Mouse (Mus musculus): ENCODE results near the gene Anks1b. TPM values are rescaled to one million over a fixed set of nuclear protein-coding genes. Genes with fewer than 3 reads are reported as not detected.

Gene Anks1b
- total and polyA plus RNA-seq, 3 experiments = 0.11 TPM; not detected in 2

DNA sequence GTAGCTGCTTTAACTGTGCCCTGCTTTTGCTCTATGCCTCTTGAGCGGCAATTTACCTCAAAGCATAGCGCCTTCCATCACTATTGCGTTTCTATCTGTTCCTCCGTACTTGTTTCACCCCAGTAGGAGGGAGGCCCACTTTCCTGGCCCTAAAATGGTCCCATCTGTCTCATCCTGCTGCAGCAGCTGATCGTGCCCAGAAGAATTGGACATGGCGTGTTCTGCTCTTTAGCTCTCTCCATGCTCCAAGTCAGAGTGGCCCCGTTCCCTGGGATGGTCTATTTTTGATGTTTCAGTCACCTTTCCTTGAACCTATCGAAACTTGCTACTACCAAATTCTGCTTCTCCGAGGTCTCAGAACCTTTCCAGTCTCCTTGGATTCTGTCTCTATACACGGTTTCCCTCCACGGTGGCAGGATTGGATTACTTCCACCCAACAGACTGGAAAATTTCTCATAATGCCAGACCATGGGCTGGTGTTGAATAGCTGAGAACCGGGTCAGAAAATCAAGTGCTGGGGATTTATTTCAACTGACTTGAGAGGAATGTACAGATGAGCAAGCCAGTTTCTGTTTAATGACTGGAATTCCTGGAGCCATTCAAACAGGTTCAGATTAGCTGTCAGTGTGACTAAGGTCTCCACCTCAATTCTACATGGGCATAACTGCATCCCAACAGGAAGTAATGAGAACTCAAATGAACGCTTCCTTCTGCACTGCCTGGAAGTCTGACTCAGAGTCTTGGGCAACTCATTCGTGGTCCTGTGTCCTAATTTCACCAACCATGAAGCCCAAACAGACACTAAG is 726.6 kb downstream of the Anks1b start:
- TF ChIP-seq POLR2AphosphoS5 (IDR thresholded peaks at IDR 0.05; ENCODE audit: insufficient replicate concordance, low read depth, low read length) = no peak
- no peak for TF ChIP-seq GATA2 (IDR thresholded peaks at IDR 0.05; ENCODE audit: borderline replicate concordance, low read depth, low read length)
- TF ChIP-seq CTCF (IDR thresholded peaks at IDR 0.05; ENCODE audit: low read depth, low read length) = no peak
- no peak for TF ChIP-seq GATA1 (IDR thresholded peaks at IDR 0.05; ENCODE audit: borderline replicate concordance, low read length)
- TF ChIP-seq TAL1 (conservative IDR thresholded peaks at IDR 0.05; ENCODE audit: low read depth, low read length) = no peak
- H3K36me3 ChIP-seq (replicated peaks) = no peaks in the 10 kb centered on the region
- H3K4me1 ChIP-seq (ENCODE audit: insufficient read depth, low read depth, low read length) = no peaks in the 10 kb centered on the region
- no peak for DNase-seq (ENCODE audit: low spot score)
- H3K27me3 ChIP-seq (ENCODE audit: insufficient read depth, low read length) = no peaks in the 10 kb centered on the region
- no peak overlapping the region for H3K4me3 ChIP-seq (ENCODE audit: low read depth, low read length)
- H3K9me3 ChIP-seq (replicated peaks) = peaks cover 39% of the 10 kb centered on the region
- ATAC-seq (ENCODE audit: extremely low read depth, insufficient number of reproducible peaks, low FRiP score, poor library complexity, severe bottlenecking) = no peak

DNA sequence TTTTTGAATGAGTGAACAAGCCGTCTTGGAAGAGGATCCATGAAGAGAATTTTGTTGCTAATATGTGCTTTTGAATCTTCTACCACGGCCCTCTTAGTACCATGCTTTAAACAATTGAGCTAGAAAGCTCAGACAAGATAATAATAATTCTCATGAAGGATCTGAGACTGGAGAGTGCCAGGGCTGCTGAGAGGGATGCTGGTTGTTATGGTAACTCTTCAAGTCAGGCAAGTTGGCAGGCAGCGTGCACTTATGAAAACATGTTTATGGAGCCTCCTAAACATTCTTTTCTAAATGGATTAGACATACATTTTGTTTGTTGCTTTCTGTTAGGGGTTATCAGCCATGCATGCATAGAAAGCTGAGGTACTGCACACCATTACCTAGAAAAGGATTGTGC is 734.3 kb downstream of the Anks1b start:
- TF ChIP-seq GATA1 (IDR thresholded peaks at IDR 0.05; ENCODE audit: borderline replicate concordance, low read length) (no peak), CTCF (IDR thresholded peaks at IDR 0.05; ENCODE audit: low read depth, low read length) (no peak), GATA2 (IDR thresholded peaks at IDR 0.05; ENCODE audit: borderline replicate concordance, low read depth, low read length) (no peak), POLR2AphosphoS5 (IDR thresholded peaks at IDR 0.05; ENCODE audit: insufficient replicate concordance, low read depth, low read length) (no peak), TAL1 (conservative IDR thresholded peaks at IDR 0.05; ENCODE audit: low read depth, low read length) (no peak)
- Histone ChIP-seq H3K4me3 (ENCODE audit: low read depth, low read length) (no peak overlapping the region), H3K36me3 (replicated peaks) (no peaks in the 10 kb centered on the region), H3K4me1 (ENCODE audit: insufficient read depth, low read depth, low read length) (no peaks in the 10 kb centered on the region), H3K9me3 (replicated peaks) (peaks cover 30% of the 10 kb centered on the region), H3K27me3 (ENCODE audit: insufficient read depth, low read length) (no peaks in the 10 kb centered on the region)
- no peak for DNase-seq (ENCODE audit: low spot score)
- ATAC-seq (ENCODE audit: extremely low read depth, insufficient number of reproducible peaks, low FRiP score, poor library complexity, severe bottlenecking) = no peak

DNA sequence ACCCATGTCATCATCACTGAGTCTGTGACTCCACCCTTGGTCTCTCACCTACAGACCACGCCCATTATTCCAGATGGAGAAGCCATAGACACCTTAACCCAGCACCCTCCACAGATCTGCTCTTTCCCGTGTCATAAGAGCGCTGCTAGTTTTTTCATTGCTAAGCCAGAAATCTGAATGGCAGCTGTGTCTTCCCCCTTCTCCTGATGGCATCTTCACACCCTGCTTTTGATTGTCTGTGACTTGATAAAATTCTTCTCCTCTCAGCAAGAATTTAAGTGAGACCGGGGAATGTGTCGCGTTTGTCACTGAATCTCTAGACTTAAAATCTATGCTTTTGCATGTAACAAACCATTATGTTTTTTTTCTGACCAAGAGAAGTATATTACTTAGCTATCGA is 736.1 kb downstream of the Anks1b start:
- no peak overlapping the region for H3K4me3 ChIP-seq (ENCODE audit: low read depth, low read length)
- H3K9me3 ChIP-seq (replicated peaks) = peaks cover 17% of the 10 kb centered on the region
- no peak for TF ChIP-seq POLR2AphosphoS5 (IDR thresholded peaks at IDR 0.05; ENCODE audit: insufficient replicate concordance, low read depth, low read length)
- no peak for TF ChIP-seq TAL1 (conservative IDR thresholded peaks at IDR 0.05; ENCODE audit: low read depth, low read length)
- no peak for TF ChIP-seq CTCF (IDR thresholded peaks at IDR 0.05; ENCODE audit: low read depth, low read length)
- TF ChIP-seq GATA2 (IDR thresholded peaks at IDR 0.05; ENCODE audit: borderline replicate concordance, low read depth, low read length) = no peak
- no peak for TF ChIP-seq GATA1 (IDR thresholded peaks at IDR 0.05; ENCODE audit: borderline replicate concordance, low read length)
- ATAC-seq (ENCODE audit: extremely low read depth, insufficient number of reproducible peaks, low FRiP score, poor library complexity, severe bottlenecking) (no peak), DNase-seq (ENCODE audit: low spot score) (no peak)
- no peaks in the 10 kb centered on the region for H3K4me1 ChIP-seq (ENCODE audit: insufficient read depth, low read depth, low read length)
- no peaks in the 10 kb centered on the region for H3K36me3 ChIP-seq (replicated peaks)
- H3K27me3 ChIP-seq (ENCODE audit: insufficient read depth, low read length) = no peaks in the 10 kb centered on the region

DNA sequence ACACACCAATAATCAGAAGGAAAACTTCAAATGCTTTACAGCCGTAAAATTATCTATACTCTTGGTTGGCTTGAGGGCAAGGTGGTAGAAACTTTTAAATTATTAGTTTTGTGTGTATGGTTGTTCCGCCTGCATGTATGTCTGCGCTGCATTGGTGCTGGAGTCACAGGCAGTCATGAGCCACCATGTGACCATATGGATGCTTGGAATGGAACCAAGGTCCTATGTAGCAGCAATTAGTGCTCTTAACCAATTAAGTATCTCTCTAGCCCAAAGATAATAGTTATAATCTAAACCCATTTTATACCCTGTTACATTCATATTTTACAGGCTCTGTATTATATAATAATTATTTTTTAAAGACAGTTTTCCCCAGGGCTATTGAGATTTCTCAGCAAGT is 739.7 kb downstream of the Anks1b start:
- Histone ChIP-seq H3K4me1 (ENCODE audit: insufficient read depth, low read depth, low read length) (no peaks in the 10 kb centered on the region), H3K36me3 (replicated peaks) (no peaks in the 10 kb centered on the region), H3K27me3 (ENCODE audit: insufficient read depth, low read length) (no peaks in the 10 kb centered on the region), H3K4me3 (ENCODE audit: low read depth, low read length) (no peak overlapping the region), H3K9me3 (replicated peaks) (peaks cover 20% of the 10 kb centered on the region)
- ATAC-seq (ENCODE audit: extremely low read depth, insufficient number of reproducible peaks, low FRiP score, poor library complexity, severe bottlenecking) = no peak
- DNase-seq (ENCODE audit: low spot score) = no peak
- no peak for TF ChIP-seq GATA2 (IDR thresholded peaks at IDR 0.05; ENCODE audit: borderline replicate concordance, low read depth, low read length)

DNA sequence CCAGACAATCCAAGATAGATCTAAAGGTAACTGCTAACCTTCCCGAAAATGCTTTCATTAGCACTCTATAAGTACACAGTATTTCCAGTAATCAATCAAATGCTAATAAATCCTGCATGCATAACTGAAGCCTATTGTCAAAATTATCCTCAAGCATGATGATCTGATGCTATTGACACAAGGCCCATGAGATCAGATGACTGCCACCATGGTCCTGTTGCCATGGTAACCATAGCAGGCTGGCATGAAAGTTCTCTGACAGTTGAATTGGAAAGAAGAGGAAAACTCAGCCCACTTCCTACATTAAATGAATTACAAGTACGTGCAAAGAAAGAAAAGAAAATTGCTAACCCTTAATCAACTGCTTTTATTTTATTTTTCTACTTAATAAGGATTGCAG is 741.9 kb downstream of the Anks1b start:
- no peak for DNase-seq (ENCODE audit: low spot score)
- Histone ChIP-seq H3K4me3 (ENCODE audit: low read depth, low read length) (no peak overlapping the region), H3K9me3 (replicated peaks) (peaks cover 16% of the 10 kb centered on the region), H3K36me3 (replicated peaks) (no peaks in the 10 kb centered on the region), H3K27me3 (ENCODE audit: insufficient read depth, low read length) (no peaks in the 10 kb centered on the region), H3K4me1 (ENCODE audit: insufficient read depth, low read depth, low read length) (no peaks in the 10 kb centered on the region)
- TF ChIP-seq GATA1 (IDR thresholded peaks at IDR 0.05; ENCODE audit: borderline replicate concordance, low read length) (no peak), CTCF (IDR thresholded peaks at IDR 0.05; ENCODE audit: low read depth, low read length) (no peak), TAL1 (conservative IDR thresholded peaks at IDR 0.05; ENCODE audit: low read depth, low read length) (no peak), GATA2 (IDR thresholded peaks at IDR 0.05; ENCODE audit: borderline replicate concordance, low read depth, low read length) (no peak), POLR2AphosphoS5 (IDR thresholded peaks at IDR 0.05; ENCODE audit: insufficient replicate concordance, low read depth, low read length) (no peak)
- ATAC-seq (ENCODE audit: extremely low read depth, insufficient number of reproducible peaks, low FRiP score, poor library complexity, severe bottlenecking) = no peak

DNA sequence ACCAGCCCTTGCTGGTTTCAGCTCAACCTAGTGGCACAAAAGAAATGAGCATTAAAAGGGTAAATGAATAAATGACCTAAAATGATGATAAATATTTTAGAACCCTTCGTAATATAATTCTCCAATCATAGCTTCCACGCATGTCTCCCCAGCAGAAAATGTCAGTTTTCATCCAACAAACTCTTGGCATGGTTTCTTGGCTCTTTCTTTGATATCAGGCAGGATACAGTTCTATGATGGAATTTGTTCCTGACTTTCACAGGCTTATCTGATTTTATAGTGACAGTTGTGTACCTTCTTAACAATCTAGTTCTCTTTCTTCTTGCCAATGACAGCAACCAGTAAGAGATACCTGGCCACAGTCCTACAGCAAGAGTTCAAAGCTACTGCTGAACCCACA is 743.3 kb downstream of the Anks1b start:
- H3K36me3 ChIP-seq (replicated peaks) = no peaks in the 10 kb centered on the region
- H3K9me3 ChIP-seq (replicated peaks) = peaks cover 16% of the 10 kb centered on the region
- H3K27me3 ChIP-seq (ENCODE audit: insufficient read depth, low read length) = no peaks in the 10 kb centered on the region
- H3K4me1 ChIP-seq (ENCODE audit: insufficient read depth, low read depth, low read length) = no peaks in the 10 kb centered on the region
- DNase-seq (ENCODE audit: low spot score) (no peak), ATAC-seq (ENCODE audit: extremely low read depth, insufficient number of reproducible peaks, low FRiP score, poor library complexity, severe bottlenecking) (no peak)
- H3K4me3 ChIP-seq (ENCODE audit: low read depth, low read length) = no peak overlapping the region
- TF ChIP-seq GATA1 (IDR thresholded peaks at IDR 0.05; ENCODE audit: borderline replicate concordance, low read length) = no peak
- no peak for TF ChIP-seq TAL1 (conservative IDR thresholded peaks at IDR 0.05; ENCODE audit: low read depth, low read length)
- no peak for TF ChIP-seq CTCF (IDR thresholded peaks at IDR 0.05; ENCODE audit: low read depth, low read length)

All from G1E (cell line).